Mouse (Mus musculus) lung, embryonic 14.5 days (tissue): ENCODE results near the gene Omg. TPM values are rescaled to one million over a fixed set of nuclear protein-coding genes. Genes with fewer than 3 reads are reported as not detected.

ENCODE experiments used
- ATAC-seq: fragments of 200-750 bp; cut with Nextera tagmentation; 2 replicates; pipeline ENCODE4 v1.8.0; 2017; ENCODE audit warnings: mild to moderate bottlenecking, moderate TSS enrichment, moderate library complexity; ENCODE audit not compliant: insufficient read depth
- DNase-seq: peaks from one replicate; pipeline ENCODE4 v3.0.0-alpha.2; 2015
- H3K27ac ChIP-seq: fragments of 300-500 bp; sonication (generic); 2 replicates; pipeline ENCODE4 v1.5.1; 2014; ENCODE audit warnings: low read depth, mild to moderate bottlenecking, moderate library complexity
- H3K27me3 ChIP-seq: fragments of 300-500 bp; sonication (generic); 2 replicates; pipeline ENCODE4 v1.6.1; 2014; ENCODE audit warnings: low read length, control low read depth; ENCODE audit not compliant: insufficient read depth
- H3K36me3 ChIP-seq: fragments of 300-500 bp; sonication (generic); 2 replicates; pipeline ENCODE4 v1.6.1; 2014; ENCODE audit warnings: control low read depth; ENCODE audit not compliant: insufficient read depth
- H3K4me1 ChIP-seq: fragments of 300-500 bp; sonication (generic); 2 replicates; pipeline ENCODE4 v1.6.1; 2014; ENCODE audit warnings: antibody characterized with exemption, control low read depth; ENCODE audit not compliant: insufficient read depth
- H3K4me2 ChIP-seq: fragments of 300-500 bp; sonication (generic); 2 replicates; pipeline ENCODE4 v1.6.1; 2014; ENCODE audit warnings: mild to moderate bottlenecking
- H3K4me3 ChIP-seq: fragments of 300-500 bp; sonication (generic); 2 replicates; pipeline ENCODE4 v1.5.1; 2014; ENCODE audit warnings: low read depth, low read length
- H3K9ac ChIP-seq: fragments of 300-500 bp; sonication (generic); 2 replicates; pipeline ENCODE4 v1.6.1; 2014
- H3K9me3 ChIP-seq: fragments of 300-500 bp; sonication (generic); 2 replicates; pipeline ENCODE4 v1.6.1; 2016; ENCODE audit warnings: low read depth, low read length, control low read depth
- CTCF ChIP-seq: IDR thresholded peaks from 2 replicates; pipeline ENCODE4 v1.5.1; 2016; ENCODE audit warnings: antibody characterized with exemption, low read depth
- WGBS: fragments of 180-500 bp; shearing (Covaris S2); extraction: QIAGEN DNeasy Blood & Tissue Kit; methylation state at CpG from one replicate; pipeline ENCODE4 v1.1.7; 2014; 5-methylcytosine and 5-hydroxymethylcytosine counted together
- polyA plus RNA-seq: library from polyadenylated mRNA; unstranded; fragments of >200 nt; fragmentation: Nextera tagmentation; extraction: Ambion mirVana; gene quantifications from 2 replicates; pipeline ENCODE4 v1.2.1, GENCODE M21; 2014

The Omg gene
- polyA plus RNA-seq, 1 experiment from 2014 or later, result 0.37 TPM

DNA sequence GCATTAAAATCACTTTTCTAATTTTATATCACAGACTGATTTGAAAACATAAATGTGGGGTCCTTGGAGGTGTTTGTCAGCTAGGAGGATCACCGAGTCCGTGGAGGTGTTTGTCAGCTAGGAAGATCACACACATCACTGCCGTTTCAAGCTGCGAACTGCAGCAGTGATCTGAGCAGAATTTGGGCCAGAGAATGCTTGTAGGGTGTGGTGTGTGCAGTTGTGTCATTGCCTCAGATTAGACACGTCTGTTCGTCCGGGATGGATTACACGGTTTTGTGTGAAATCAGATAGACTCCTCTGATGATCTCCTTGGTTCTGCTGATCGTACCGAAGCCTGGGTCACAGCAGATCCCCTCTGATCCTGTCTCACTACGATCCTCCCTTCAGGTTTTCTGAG, 26.9 kb upstream of the Omg start:
- Histone ChIP-seq H3K4me2 (no peak overlapping the region), H3K36me3 (peaks cover 18% of the 10 kb centered on the region; the same call in 1 of the 2 replicates), H3K27ac (no peak overlapping the region), H3K9ac (no peak overlapping the region), H3K4me3 (no peak overlapping the region), H3K9me3 (no peaks in the 10 kb centered on the region), H3K27me3 (no peaks in the 10 kb centered on the region), H3K4me1 (no peaks in the 10 kb centered on the region)
- 82% methylated on average over 11 of the region's 11 CpGs for WGBS
- no peak for DNase-seq
- ATAC-seq, result no peak
- TF ChIP-seq CTCF, result no peak

DNA sequence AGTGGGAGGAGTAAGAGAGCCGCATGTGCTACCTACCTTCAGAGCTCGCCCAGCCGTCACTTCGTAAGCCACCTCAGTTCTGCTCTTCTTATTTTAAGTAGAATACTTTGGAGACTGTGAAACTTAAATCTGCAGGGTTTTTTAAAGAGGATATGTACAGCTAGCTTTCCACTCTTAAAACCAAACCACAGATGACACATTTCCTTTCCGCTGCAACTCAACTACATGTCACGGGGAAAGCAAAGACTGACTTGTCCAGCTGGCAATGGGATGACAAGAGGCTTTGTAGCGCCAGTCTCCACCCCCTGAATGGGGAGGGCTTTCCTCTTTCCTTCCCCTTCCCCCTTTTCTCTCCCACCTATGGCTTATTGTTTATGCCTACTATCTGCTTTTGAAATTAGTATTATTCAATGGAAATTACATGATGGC, 26.5 kb upstream of the Omg start, which contains the start of the genes Evi2 and Evi2a:
TSS of gene Evi2 (minus strand) at position 257 of the 429 bp plus-strand sequence.
TSS of gene Evi2a (minus strand) at position 277 of the 429 bp plus-strand sequence.
- no peaks in the 10 kb centered on the region for H3K9me3 ChIP-seq
- DNase-seq (no peak), ATAC-seq (no peak)
- H3K27me3 ChIP-seq, result no peaks in the 10 kb centered on the region
- no peak within 1 kb of the TSS for H3K27ac ChIP-seq
- no peaks in the 10 kb centered on the region for H3K4me1 ChIP-seq
- H3K4me2 ChIP-seq, result no peak within 1 kb of the TSS
- no peak within 1 kb of the TSS for H3K4me3 ChIP-seq
- peaks cover 18% of the 10 kb centered on the region; the same call in 1 of the 2 replicates for H3K36me3 ChIP-seq
- 84% methylated on average over 7 of the region's 7 CpGs for WGBS
- H3K9ac ChIP-seq, result no peak within 1 kb of the TSS
- TF ChIP-seq CTCF, result no peak

DNA sequence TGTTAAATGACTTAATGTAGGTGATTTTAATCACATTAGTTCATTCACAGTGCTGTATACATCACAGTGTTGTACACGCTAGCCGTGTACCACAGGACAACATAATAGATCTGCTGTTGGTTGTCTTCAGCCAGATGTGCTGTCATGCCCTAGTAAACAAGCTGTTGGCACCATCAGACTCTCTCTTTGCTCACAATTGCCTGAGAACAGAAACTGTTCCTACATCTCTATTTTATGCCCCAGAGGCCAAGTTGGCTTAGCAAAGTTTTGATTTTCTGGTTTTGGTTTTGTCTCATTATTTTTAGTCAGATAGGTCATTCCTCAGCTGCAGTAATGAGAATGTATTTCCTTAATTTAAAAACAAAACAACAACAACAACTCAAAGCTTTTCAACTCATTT, 25.9 kb upstream of the Omg start:
- H3K27me3 ChIP-seq, result no peaks in the 10 kb centered on the region
- no peak overlapping the region for H3K27ac ChIP-seq
- H3K4me3 ChIP-seq, result no peak overlapping the region
- TF ChIP-seq CTCF, result no peak
- WGBS, result 70% methylated on average over 2 of the region's 2 CpGs
- H3K9ac ChIP-seq, result no peak overlapping the region
- H3K4me1 ChIP-seq, result no peaks in the 10 kb centered on the region
- no peaks in the 10 kb centered on the region for H3K9me3 ChIP-seq
- peaks cover 18% of the 10 kb centered on the region; the same call in 1 of the 2 replicates for H3K36me3 ChIP-seq
- DNase-seq, result no peak
- no peak overlapping the region for H3K4me2 ChIP-seq
- ATAC-seq, result no peak

DNA sequence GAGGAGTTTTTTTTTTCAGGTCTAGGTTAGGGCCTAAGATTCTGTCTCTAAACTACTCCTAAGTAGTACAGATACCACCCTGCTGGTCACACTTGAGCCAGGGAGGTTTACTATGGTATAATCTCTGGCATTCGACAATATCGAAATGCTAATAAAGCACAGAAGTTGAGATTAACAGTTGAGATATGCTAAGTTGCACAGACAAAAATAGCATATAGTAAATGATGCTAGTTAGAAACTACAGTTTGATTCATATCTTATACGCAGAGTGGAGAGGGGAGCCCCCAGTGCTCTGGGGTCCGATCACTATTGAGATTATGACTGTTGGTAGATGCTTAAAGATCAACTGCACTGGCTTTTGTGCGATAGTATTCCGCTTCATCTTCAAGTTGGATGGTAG, 25.3 kb upstream of the Omg start:
- 96% methylated on average over 6 of the region's 6 CpGs for WGBS
- Histone ChIP-seq H3K4me3 (no peak overlapping the region), H3K4me1 (no peaks in the 10 kb centered on the region), H3K27ac (no peak overlapping the region), H3K36me3 (peaks cover 18% of the 10 kb centered on the region; the same call in 1 of the 2 replicates), H3K27me3 (no peaks in the 10 kb centered on the region), H3K9me3 (no peaks in the 10 kb centered on the region), H3K9ac (no peak overlapping the region), H3K4me2 (no peak overlapping the region)
- ATAC-seq, result no peak
- no peak for TF ChIP-seq CTCF
- no peak for DNase-seq

DNA sequence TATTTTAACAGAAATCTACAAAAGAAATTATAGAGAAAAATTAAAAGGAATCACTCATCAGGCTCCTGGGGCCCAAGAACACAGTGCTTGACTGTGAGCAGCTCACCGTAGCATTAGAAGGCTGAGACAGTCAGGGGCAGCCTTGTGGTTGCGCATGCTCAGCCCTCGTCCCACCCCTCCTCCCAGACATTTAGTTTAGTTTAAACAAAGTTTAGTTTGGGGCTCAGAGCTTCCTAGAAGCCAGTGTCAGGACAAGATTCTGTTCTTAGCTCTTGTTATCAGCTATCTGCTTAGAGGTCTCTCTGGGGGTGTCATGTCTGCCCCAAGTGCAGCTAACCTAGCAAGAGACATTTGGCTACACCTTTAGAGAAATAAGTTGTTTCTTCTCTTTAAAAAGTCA, 24.7 kb upstream of the Omg start:
- Histone ChIP-seq H3K9me3 (no peaks in the 10 kb centered on the region), H3K9ac (no peak overlapping the region), H3K4me1 (no peaks in the 10 kb centered on the region), H3K36me3 (peaks cover 21% of the 10 kb centered on the region; the same call in 1 of the 2 replicates), H3K27ac (no peak overlapping the region), H3K4me2 (no peak overlapping the region), H3K4me3 (no peak overlapping the region), H3K27me3 (no peaks in the 10 kb centered on the region)
- TF ChIP-seq CTCF, result no peak
- WGBS, result 79% methylated on average over 3 of the region's 3 CpGs
- ATAC-seq, result no peak
- DNase-seq, result no peak

DNA sequence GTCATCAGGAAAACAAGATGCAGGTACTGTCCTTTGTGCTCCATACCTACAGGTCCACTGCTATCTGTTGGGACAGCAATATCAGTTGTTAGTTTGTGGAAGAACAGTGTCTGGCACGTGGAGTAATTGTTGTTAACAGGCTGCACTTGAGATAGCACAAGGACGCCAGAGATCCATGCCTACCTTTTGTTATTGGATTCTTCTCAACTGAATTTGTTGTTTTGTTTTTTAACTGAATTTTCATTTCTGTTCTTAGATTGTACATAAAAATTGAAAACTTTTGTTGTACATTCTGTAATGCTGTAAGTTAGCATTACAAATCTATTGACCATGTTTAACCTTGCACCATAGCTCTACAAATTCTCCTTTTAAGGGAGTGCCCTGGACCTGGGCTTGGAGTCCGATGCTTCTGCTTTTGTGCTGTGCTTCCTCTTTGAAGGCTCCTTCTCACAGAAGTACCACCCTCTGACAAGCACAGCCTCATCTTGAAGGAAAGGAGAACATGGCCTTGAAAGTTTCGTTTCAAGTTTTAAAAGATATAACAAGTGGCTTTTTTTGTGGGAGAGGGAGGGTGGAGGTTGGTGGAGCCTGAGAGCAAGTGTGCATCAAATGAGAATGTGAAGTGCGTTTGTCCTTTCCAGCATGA, 24.0 kb upstream of the Omg start:
- ATAC-seq, result no peak

DNA sequence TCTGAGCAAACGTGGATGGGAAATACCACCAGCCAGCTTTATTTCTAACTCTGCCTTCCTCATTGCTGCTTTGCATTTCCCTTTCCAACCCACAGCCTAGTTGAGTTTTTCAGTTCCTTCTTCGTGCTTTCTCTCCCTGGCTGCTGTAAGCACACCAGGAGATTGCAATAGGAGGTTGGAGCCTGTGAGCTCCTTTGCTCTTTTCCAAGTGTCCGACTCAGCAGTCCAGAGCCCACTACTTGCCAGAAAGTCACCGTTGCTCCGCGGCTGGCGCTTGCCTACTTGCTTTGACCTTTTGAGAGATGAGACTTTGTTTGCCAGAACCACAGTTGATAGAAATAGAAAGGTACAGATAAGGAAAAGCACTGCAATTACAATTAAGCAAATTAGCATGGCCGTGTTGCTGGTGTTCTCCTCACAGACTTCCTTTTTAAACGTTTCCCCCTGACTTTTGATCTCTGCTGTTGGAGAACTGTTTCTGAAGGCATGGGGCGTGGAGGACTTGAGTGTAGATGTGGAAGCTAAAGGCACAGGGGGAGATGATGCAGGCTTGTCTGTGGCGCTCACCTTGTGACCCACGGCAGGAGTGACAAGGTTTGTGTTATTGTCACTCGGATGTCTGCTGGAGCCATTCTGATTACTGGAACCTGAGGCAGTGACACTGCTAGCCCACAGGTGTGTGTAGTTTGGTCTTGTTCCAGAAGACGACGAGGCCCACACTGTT, 23.3 kb upstream of the Omg start:
- peaks cover 21% of the 10 kb centered on the region; the same call in 1 of the 2 replicates for H3K36me3 ChIP-seq
- H3K4me1 ChIP-seq, result no peaks in the 10 kb centered on the region
- H3K4me2 ChIP-seq, result no peak overlapping the region
- DNase-seq, result no peak
- H3K27ac ChIP-seq, result no peak overlapping the region
- no peak overlapping the region for H3K9ac ChIP-seq
- TF ChIP-seq CTCF, result no peak
- no peaks in the 10 kb centered on the region for H3K9me3 ChIP-seq
- ATAC-seq, result no peak
- H3K4me3 ChIP-seq, result no peak overlapping the region
- 64% methylated on average over 15 of the region's 15 CpGs for WGBS
- no peaks in the 10 kb centered on the region for H3K27me3 ChIP-seq

More for the DNA sequence above, 24.0 kb upstream of the Omg start:
- no peak for DNase-seq
- TF ChIP-seq CTCF, result no peak
- H3K4me1 ChIP-seq, result no peaks in the 10 kb centered on the region
- H3K27me3 ChIP-seq, result no peaks in the 10 kb centered on the region
- H3K9me3 ChIP-seq, result no peaks in the 10 kb centered on the region
- 84% methylated on average over 5 of the region's 5 CpGs for WGBS
- no peak overlapping the region for H3K4me3 ChIP-seq
- H3K27ac ChIP-seq, result no peak overlapping the region
- no peak overlapping the region for H3K4me2 ChIP-seq
- no peak overlapping the region for H3K9ac ChIP-seq
- H3K36me3 ChIP-seq, result peaks cover 21% of the 10 kb centered on the region; the same call in 1 of the 2 replicates
